Mouse (Mus musculus): ENCODE data around the gene Egln3.

Gene Egln3

DNA sequence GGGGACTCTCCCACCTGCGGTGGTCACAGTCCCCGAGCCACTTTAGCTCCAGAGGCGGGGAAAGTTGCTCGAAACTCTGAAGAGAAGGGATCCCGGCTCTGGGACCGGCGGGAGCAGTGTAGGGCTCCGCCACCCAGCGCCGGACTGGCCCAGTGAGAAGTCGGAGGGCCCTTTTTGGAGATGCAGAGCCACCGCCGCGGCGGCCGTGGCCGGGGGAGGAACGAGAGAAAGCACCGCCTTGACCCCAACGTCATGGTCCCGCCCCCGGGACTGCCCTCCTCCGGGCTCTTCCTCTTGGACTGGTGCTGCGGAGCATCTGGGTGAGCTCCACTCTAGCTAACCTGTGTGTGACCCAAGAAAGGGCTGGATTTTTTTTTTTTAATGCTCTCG, at the start of gene Egln3:
Egln3 (minus strand) TSS at position 205 of the 390 bp plus-strand sequence.
- DNase-seq (ENCODE audit: low read depth) = no peak

DNA sequence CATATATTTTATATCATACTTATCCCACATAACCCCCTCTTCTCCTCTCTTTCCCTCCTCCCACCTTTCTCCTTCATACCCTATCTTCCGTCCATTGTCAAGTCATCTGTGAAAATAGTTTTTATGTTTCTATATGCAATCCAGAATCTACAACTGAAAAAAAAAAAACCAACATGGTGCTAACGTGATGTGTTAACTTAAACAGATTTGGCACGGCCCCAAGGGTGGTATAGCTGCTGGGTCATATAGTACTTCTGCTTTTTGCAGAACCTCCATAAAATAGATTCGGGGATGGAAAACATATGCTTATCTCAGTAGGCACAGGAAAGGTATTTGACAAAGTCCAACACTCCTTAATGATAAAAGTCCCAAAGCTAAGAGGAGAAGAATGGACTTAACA, 49.8 kb upstream of the Egln3 start:
- DNase-seq (ENCODE audit: low read depth) = no peak

DNA sequence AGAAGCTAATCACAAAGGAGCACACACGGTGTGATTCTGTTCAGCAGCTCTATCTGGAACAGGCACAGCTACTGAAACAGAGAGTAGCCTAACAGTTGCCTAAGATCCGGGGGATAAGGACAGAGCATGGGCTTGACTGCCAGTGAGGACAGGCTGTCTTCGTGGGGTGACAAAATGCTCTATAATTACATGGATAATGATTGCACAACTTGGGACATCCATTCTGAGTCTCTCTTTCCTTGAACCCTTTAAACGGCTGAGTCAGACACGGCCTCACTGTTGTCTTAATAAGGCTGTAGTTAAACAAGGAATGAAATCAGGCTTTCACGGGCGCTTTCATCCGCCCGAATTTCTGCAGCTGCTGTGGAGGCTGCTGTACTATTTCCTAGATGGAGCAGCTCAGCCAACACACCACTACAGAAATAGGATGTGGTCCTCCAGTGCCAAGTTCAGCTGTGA, 48.3 kb upstream of the Egln3 start:
- DNase-seq (ENCODE audit: low read depth) = no peak

DNA sequence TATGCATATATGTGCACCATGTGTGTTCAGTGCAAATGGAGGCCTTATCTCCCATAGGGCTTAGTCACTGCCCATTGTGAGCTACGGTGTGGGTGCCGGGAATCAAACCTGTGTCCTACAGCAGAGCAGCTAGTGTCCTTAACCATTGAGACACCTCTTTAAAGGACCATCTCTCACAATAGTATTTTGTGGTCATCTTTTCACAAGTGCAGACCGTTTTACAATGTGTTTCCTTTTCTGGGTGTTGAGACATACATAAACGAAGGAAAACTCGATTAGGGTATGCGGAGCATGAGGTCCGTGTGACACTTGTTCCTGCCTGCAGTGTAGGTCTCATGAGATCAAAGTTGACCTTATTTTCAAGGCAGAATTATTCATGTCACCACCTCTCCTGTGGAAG, 44.2 kb upstream of the Egln3 start:
- DNase-seq (ENCODE audit: low read depth) = no peak

DNA sequence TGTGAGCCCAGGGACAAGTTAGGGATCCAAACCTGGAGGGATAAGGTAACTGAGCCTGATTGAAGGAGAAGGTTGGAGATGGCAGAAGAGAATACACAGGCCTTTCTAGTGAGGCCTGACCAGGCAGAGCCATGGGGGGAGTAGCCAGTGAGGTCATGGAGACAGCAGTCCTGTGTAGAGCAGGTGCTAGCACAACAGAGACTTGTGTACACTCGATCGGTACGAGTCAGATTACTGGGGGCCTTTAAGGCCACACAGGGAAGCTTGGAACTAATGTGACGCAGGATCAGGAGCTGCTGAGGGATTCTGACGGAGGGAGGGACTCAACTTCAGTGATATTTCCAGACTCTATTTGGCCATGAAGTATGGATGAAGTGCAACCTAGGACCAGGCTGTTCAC, 39.5 kb upstream of the Egln3 start:
- no peak for DNase-seq (ENCODE audit: low read depth)

DNA sequence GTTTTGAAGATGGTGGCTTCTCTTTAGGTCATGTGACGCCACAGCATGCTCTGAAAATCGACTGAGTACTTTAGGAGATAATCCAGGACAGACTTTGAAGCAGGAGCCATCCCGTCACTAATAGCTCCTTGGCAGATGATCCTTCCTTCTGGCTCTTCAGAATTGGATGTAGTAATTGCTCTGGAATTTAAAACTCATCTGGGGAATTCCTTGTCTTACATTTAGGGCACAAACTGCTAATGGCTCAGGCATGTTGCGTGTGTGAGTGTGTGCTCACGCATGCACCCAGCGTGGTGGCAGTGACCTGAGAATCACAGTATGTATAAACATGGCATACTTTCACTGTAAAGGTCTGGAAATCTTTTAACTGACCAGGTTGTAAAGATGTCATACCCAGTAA, 38.3 kb upstream of the Egln3 start:
- no peak for DNase-seq (ENCODE audit: low read depth)

DNA sequence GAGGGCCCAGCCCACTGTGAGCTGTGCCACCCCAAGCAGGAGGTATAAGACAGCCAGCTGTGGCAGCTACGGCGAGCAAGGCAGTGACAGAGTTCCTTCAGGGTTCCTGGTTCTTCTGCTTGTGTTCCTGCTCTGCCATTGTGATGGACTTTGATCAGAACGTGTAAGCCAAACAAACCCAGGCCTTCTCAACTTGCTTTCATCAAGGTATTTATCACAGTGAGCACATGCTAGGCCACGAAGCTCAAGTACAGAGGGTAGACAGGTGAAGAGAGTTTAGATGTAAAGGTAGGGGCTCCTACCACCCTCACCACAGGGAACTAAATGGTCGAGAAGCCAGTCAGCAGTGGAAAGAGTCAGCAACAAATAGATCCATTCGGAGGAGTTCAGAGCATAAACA, 30.1 kb upstream of the Egln3 start:
- DNase-seq (ENCODE audit: low read depth) = no peak

DNA sequence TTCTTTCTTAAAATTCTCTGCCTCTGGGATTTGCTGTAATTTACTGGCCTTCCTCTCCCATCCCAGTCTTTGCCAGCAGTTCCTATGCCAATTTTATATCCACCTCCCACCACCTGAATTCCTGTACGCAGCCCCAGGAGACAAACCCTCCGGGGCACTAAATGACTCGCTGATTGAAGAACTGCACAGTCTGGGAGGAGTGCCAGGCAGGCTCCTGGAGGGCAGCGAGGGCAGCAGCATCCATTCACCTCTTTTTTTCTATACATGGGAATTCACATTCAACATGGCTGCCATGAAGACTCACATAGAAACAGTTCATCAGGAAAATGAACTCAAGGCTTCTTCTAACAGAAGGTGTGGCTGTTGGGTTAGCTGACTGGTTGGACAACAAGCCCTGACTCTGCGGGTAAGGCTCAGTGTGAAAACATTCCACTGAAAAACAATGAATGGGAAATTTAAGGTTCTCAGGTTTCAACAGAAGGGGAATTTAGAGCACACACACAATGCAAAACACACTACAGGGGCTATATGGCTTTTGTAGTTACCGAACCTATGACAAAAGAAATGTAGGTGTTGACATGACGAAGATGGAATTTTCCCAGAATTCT, 29.4 kb upstream of the Egln3 start:
- DNase-seq (ENCODE audit: low read depth) = no peak

DNA sequence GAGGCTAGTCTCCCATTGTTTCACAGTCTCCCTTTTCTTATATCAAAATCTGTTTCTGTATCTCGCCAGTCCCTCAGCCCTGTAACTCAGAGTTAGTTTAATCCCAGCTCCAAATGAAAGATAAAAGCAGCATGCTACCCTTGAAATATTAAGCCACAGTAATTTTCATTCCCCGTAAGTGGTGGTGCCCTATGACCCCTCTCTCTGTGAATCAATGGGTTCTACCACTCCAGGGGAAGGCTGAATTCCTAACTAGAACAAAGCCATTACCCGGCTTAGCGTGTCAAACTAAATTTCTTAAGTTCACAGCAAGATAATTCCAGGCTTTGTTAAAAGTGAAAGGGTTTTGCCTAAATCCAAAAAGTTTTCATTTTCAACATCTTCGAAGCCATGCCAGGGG, 28.8 kb upstream of the Egln3 start:
- no peak for DNase-seq (ENCODE audit: low read depth)

DNA sequence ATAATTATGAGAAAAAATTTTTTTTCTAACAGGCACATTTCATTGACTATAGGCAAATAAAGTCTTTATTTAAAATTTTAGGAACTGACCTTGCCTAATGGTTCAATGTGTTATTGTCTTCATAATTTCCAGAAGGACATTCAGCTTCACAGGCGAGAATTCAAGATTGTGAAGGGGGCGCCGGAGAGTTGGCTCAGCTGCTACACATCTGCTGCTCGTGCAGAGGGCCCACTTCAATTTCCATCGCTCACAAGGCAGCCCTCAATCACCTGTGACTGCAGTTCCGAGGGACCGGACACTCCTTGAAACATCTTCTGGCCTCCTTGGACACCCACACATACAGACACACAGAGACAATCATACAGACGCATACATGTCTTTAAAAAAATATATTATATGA, 23.9 kb upstream of the Egln3 start:
- DNase-seq (ENCODE audit: low read depth) = no peak

DNA sequence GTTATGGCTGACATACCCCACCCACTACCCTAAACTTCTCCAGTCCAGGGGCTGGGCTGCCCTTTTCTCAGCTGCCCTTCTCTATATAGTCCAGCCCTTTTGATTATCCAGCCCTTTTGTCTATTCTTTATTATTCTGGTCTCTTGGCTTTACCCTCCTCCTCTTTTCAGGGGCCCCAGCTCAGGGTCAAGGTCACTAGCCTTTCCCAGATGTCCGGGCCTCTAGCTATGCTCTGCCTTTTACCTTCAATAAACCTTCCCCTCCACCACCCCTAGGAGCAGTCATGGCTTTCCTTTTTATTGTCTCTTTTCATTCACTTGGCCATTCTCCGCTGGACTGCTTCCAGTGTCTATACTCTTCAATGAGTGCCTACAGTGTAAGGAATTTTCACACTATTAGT, 22.7 kb upstream of the Egln3 start:
- DNase-seq (ENCODE audit: low read depth) = no peak

DNA sequence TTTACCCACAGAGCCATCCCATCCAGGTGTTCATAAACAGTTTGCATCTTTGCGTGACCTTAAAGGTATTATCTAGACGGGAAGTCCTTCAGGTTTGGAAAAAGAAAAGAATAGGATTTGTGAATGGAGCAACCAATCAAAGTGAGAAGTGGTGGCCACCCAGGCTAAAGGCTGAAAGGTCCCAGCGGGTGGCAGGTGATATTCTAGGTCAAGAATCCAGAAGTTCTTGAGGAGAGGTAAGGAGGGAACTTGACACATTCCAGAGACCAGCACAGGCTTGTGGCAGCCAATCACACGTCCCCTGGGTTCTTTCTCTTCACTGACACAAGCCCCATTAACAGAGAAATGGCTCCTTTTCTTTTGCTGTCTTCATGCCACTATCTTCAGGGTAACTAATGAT, 21.9 kb upstream of the Egln3 start:
- DNase-seq (ENCODE audit: low read depth) = no peak

DNA sequence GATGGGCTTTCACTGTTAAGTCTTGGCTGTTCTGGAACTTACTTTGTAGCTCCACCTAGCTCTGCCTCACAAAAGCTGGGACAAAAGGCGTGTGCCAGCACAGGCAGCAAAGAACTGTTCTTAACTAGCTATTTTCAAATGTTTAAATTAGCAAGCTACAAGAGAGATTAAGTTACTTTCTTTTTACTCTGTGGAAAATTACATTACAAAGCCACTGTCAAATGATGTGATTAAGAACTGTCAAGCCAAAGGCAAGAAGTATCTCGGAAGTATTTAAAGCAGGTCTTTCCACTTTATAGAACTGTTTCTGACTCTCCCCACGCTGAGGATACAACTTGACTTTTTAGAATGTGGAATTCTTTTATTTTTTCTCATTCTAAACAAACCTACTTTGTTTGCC, 21.4 kb upstream of the Egln3 start:
- DNase-seq (ENCODE audit: low read depth) = no peak

DNA sequence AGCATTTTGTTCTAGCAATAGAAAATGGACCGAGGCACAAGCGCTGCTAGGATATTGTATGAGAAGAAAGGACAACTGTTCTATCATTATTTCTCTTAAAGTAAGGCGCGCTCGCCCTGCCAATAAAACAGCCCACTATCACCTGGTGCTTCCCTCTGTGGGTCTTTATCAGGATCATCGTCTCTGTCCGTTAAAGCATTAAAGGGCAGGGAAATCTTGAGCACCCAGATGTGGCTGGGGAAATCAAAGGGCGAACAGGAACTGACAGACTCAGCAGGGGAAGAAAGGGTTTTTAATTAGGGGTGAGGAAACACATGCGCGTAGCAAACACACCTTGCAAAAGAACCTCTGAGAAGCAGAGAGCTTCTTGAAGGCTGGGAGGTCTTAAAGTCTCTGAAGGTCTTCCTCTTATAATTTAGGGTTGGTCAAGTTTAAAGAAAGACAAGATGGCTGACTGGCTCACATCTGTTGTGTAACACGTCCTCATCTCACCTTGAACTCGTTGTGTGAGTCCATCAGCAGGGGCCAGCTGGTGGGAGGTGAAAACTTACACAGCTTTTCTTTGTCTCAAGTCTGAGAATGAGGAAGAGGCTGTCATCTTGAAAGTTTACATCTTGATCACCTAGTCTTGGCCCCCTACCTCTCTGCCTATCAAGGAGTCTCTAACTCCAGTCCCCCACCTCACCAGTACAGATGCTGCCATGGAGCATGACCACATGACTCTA, 18.5 kb upstream of the Egln3 start:
- no peak for DNase-seq (ENCODE audit: low read depth)

DNA sequence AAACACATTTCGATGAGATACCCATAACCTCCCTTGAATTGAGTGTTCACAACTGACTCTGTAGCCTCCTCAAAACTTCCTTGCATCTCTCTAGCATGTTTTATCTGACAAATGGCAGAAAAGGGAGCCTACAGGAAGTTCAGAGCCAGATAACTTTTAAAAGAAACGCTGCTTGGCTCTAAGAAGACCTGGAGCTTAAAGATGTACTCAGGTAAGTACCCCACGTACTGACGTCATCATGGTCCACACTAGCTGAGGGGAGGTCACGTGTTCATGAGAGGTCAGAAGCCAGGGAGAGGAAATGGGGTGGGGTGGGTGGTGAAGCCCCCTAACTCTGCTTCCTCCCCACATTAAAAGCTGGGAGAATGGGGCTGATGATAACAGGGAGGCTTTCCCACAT, 13.0 kb upstream of the Egln3 start:
- DNase-seq (ENCODE audit: low read depth) = no peak

DNA sequence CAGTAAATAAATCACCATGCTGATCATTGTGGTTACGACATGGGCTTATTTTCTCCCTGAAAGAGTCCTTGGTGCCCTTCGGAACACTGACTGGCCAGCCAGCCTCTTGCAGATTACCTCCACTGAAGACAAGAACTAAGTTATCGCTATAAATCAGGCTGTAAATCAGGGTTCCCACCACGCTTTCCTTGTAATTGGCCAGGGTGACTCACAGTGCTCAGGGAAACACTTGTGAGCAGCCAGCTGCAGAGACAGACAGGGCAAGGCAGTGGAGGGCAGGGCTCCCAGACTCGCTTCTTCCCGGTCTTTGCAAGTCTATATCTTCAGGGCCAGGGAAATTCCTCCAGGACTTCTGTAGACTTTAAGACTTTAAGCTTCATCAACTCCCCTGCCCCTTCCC, 10.8 kb upstream of the Egln3 start:
- DNase-seq (ENCODE audit: low read depth) = no peak

DNA sequence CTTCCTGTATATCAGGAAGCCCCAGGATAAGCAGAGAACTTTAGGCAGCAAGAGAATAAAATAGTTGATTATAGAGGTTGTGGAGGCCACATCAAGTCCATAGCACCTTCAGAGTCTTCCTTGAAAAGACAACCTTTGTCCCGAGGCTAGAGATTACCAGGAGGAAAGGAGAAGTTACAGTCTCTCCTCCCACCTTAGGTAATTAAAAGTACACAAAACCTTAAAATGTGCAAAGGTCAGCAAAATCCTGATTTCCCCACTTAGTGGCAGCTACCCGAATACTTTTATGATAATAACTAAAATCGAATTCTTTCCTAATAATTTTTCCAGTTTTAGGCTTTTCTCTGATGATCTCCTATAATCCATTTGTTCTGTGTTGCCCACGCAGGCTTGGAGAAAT, 10.2 kb upstream of the Egln3 start:
- no peak for DNase-seq (ENCODE audit: low read depth)

DNA sequence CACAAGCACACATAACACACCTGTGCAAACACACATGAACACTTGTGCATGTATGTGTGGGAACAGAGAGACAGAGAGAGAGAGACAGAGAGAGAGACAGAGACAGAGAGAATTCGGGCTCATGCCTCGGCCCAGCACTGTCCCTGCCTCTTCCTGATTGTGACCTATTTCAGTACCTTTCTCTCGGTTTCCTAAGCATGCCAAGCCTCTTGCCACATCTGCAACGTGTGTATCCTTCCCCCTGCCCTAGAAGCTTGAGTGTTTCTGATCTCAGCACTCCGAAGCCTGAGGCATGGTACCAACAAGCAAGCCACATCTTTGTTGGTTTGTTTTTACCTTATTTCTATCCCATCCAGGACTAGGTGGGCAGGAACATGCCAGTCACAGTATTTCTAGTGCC, 9.6 kb upstream of the Egln3 start:
- no peak for DNase-seq (ENCODE audit: low read depth)

DNA sequence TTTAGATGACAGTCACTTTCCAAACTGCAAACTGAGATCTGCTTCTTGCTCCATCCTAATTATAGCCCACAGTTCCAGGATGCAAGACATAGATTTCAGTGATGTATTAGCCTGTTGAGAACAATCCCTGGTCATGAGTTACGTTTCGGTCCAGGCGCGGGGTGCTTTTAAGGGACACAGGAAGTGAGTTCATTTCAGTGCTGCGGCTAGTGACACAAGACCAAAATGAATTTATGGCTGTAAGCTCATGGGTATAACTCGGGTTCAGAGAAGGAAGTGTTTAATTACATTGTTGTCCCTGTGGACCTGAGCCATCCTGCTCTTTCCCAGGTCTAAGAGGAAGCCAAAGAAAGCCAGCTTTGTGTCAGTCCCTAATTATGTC, 5.5 kb upstream of the Egln3 start:
- DNase-seq (ENCODE audit: low read depth) = no peak

DNA sequence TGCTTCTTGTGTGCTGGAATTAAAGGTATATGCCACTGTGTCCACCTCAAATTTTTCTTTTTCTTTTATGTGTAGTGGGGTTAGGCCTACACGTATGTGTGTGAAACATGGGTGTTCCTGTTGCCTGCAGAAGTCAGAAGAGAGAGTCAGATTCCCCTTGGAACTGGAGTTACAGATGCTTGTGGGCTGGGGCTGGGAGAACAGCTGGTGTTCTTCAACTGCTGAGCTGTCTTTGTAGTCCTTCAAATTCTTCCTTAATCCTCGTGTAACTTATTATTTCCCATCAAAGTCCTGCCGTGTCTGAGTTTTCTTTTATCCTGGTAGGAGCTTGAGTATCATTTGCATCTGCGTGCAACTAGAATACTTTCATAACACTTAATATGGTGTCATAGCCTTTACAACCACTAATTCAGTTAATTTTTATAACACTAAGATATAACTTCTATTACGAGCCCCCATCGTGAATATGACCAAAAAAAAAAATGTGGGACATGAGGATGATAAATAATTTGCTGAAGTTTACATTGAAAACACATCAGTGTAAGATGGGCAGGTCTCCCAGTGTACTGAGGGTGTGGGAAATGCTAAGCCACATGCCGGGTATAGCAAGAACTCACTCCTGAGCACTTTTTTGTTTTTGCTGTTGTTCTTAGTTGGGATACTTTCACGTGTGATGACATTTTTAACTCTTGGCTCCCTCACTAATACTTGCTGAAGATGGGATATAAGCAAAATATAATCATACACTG, 4.9 kb upstream of the Egln3 start:
- DNase-seq (ENCODE audit: low read depth) = no peak

DNA sequence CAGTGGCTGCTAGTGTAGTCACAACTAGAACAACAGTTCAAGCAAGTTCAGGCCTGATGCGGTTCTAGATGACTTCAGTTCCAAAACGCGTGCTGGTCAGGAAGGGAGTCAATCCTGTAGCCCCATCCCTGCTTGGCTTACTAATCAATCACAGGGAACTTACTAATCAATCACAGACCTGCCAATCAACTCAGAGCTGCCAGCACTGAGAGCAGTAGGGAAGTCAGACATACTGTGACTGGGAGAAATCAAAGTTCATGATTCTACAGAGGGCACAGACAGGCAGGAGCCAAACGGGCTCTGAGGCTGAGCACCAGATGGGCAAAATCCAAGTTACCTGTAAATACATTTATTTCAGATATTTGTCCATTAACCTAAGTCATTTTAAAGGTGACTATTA, 2.1 kb upstream of the Egln3 start:
- no peak for DNase-seq (ENCODE audit: low read depth)

DNA sequence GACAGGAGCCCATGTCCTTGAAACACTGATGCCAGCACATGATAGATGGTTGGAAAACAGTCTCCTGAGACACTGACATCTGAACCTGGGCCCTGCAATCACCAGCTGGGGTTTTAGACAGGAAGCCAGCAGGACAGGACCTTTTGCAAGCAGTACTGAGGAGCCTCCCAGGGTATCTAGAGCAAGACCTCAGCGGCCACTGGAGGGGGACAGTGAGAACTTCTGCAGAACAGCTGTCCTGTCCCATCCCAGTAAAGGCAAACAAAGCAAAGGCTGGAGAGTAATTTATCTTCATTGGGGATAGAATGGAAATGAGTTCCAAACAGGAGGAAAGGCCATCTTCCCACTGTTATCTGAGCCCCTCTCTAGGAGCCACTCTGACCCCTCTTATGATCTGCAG, 1.5 kb upstream of the Egln3 start:
- DNase-seq (ENCODE audit: low read depth) = no peak
